Mouse (Mus musculus) MEL (cell line): ENCODE results near the gene Megf9. TPM values are rescaled to one million over a fixed set of nuclear protein-coding genes. Genes with fewer than 3 reads are reported as not detected.
A peak's percentile ranks its signal among the peaks of the same experiment; 100 is the strongest.

Experiments used
- DNase-seq: peaks from one replicate; pipeline ENCODE4 v3.0.0; 2011; ENCODE audit warnings: low read depth, low spot score
- H3K27ac ChIP-seq: 2 replicates; pipeline ENCODE4 v1.5.1; 2012; ENCODE audit warnings: low read depth, mild to moderate bottlenecking, control low read depth, low read length, moderate library complexity; ENCODE audit not compliant: control insufficient read depth
- H3K27me3 ChIP-seq, 2 experiments: fragments of 150-350 bp in 1 of 2; sonication (generic) in 1 of 2; 2 replicates each; pipeline ENCODE4 v1.6.1; 2012; ENCODE audit warnings: low read length in 2 of 2, mild to moderate bottlenecking in 2 of 2, improper control_type of control experiment in 1 of 2, moderate library complexity in 1 of 2; ENCODE audit not compliant: insufficient read depth in 2 of 2, control insufficient read depth in 1 of 2
- H3K36me3 ChIP-seq, 2 experiments: 2 replicates each; pipeline ENCODE4 v1.6.1; 2012 to 2014; ENCODE audit warnings: low read length in 2 of 2, improper control_type of control experiment in 1 of 2, inconsistent platforms in 1 of 2, mild to moderate bottlenecking in 1 of 2; ENCODE audit not compliant: insufficient read depth in 2 of 2, control insufficient read depth in 1 of 2
- H3K4me1 ChIP-seq, 2 experiments: fragments of 150-350 bp in 1 of 2; sonication (generic) in 1 of 2; 2 replicates each; pipeline ENCODE4 v1.6.1; 2012; ENCODE audit warnings: low read length in 2 of 2, improper control_type of control experiment in 1 of 2, mild to moderate bottlenecking in 1 of 2; ENCODE audit not compliant: insufficient read depth in 2 of 2, control insufficient read depth in 1 of 2
- H3K4me3 ChIP-seq, 2 experiments: fragments of 150-350 bp in 1 of 2; sonication (generic) in 1 of 2; 2 replicates each; pipeline ENCODE4 v1.5.1; 2012; ENCODE audit warnings: low read depth in 2 of 2, low read length in 2 of 2, mild to moderate bottlenecking in 2 of 2, moderate library complexity in 2 of 2, control low read depth in 1 of 2, improper control_type of control experiment in 1 of 2; ENCODE audit not compliant: control insufficient read depth in 1 of 2, insufficient read depth in 1 of 2
- H3K79me2 ChIP-seq: 2 replicates; pipeline ENCODE4 v1.6.1; 2012; ENCODE audit warnings: mild to moderate bottlenecking, low read length, moderate library complexity; ENCODE audit not compliant: control insufficient read depth, poor library complexity, insufficient read depth
- H3K9ac ChIP-seq: 2 replicates; pipeline ENCODE4 v1.6.1; 2012; ENCODE audit warnings: low read depth, mild to moderate bottlenecking, control low read depth, low read length, moderate library complexity; ENCODE audit not compliant: control insufficient read depth, poor library complexity, severe bottlenecking
- H3K9me3 ChIP-seq: fragments of 150-350 bp; sonication (generic); replicated peaks from 2 replicates; pipeline ENCODE4 v1.6.1; 2012; ENCODE audit warnings: mild to moderate bottlenecking, low read length, improper control_type of control experiment, moderate library complexity; ENCODE audit not compliant: insufficient read depth
- BHLHE40 ChIP-seq: IDR thresholded peaks from 2 replicates; pipeline ENCODE4 v1.6.1; 2012; ENCODE audit warnings: low read depth, mild to moderate bottlenecking, inconsistent platforms, low read length, improper control_type of control experiment, borderline replicate concordance
- CTCF ChIP-seq, 3 experiments: IDR thresholded peaks in 2 of 3; conservative IDR thresholded peaks in 1 of 3; 2 replicates each; pipeline ENCODE4 v1.5.1; 2011 to 2012; ENCODE audit warnings: low read length in 3 of 3, low read depth in 2 of 3, mild to moderate bottlenecking in 2 of 3, improper control_type of control experiment in 1 of 3, inconsistent platforms in 1 of 3, mixed read lengths in 1 of 3, moderate library complexity in 1 of 3; ENCODE audit not compliant: control insufficient read depth in 1 of 3, insufficient read depth in 1 of 3, poor library complexity in 1 of 3, severe bottlenecking in 1 of 3
- EP300 ChIP-seq, 2 experiments: IDR thresholded peaks; 2 replicates each; pipeline ENCODE4 v1.6.1; 2011; ENCODE audit warnings: improper control_type of control experiment in 2 of 2, low read length in 2 of 2, low read depth in 1 of 2, mild to moderate bottlenecking in 1 of 2
- GATA1 ChIP-seq: IDR thresholded peaks from 2 replicates; pipeline ENCODE4 v1.6.1; 2011; ENCODE audit warnings: low read depth, low read length, improper control_type of control experiment
- KAT2A ChIP-seq: conservative IDR thresholded peaks from 2 replicates; pipeline ENCODE4 v1.6.1; 2012; ENCODE audit warnings: low read depth, low read length, improper control_type of control experiment, inconsistent platforms
- MAFK ChIP-seq: IDR thresholded peaks from 2 replicates; pipeline ENCODE4 v1.6.1; 2011; ENCODE audit warnings: low read depth, mild to moderate bottlenecking, low read length, improper control_type of control experiment, borderline replicate concordance
- MEF2A ChIP-seq: IDR thresholded peaks from 2 replicates; pipeline ENCODE4 v1.6.1; 2014; ENCODE audit warnings: low read depth, mild to moderate bottlenecking, inconsistent platforms, low read length, improper control_type of control experiment; ENCODE audit not compliant: poor library complexity, insufficient replicate concordance, severe bottlenecking; ENCODE audit errors: extremely low read depth
- MYB ChIP-seq: IDR thresholded peaks from 2 replicates; pipeline ENCODE4 v1.6.1; 2011; ENCODE audit warnings: mild to moderate bottlenecking, low read depth, low read length, improper control_type of control experiment
- MYC ChIP-seq: IDR thresholded peaks from 2 replicates; pipeline ENCODE4 v1.6.1; 2011; ENCODE audit warnings: low read depth, mild to moderate bottlenecking, low read length, improper control_type of control experiment, moderate library complexity
- POLR2AphosphoS2 ChIP-seq: IDR thresholded peaks from 2 replicates; pipeline ENCODE4 v1.6.1; 2011; ENCODE audit warnings: low read length, improper control_type of control experiment
- RAD21 ChIP-seq: IDR thresholded peaks from 2 replicates; pipeline ENCODE4 v1.6.1; 2011; ENCODE audit warnings: mild to moderate bottlenecking, low read depth, low read length, improper control_type of control experiment
- SMC3 ChIP-seq: IDR thresholded peaks from 2 replicates; pipeline ENCODE4 v1.6.1; 2011; ENCODE audit warnings: low read depth, low read length, improper control_type of control experiment
- TCF12 ChIP-seq: IDR thresholded peaks from 2 replicates; pipeline ENCODE4 v1.6.1; 2014; ENCODE audit warnings: low read depth, mild to moderate bottlenecking, inconsistent platforms, low read length, improper control_type of control experiment, moderate library complexity
- UBTF ChIP-seq: IDR thresholded peaks from 2 replicates; pipeline ENCODE4 v1.6.1; 2012; ENCODE audit warnings: low read depth, mild to moderate bottlenecking, inconsistent platforms, low read length, improper control_type of control experiment, moderate library complexity, borderline replicate concordance; ENCODE audit not compliant: insufficient read depth
- ZC3H11A ChIP-seq: IDR thresholded peaks from 2 replicates; pipeline ENCODE4 v1.6.1; 2012; ENCODE audit warnings: low read depth, mild to moderate bottlenecking, inconsistent platforms, low read length, improper control_type of control experiment
- ZKSCAN1 ChIP-seq: IDR thresholded peaks from 2 replicates; pipeline ENCODE4 v1.6.1; 2012; ENCODE audit warnings: low read depth, mild to moderate bottlenecking, inconsistent platforms, low read length, improper control_type of control experiment, moderate library complexity
- ZMIZ1 ChIP-seq: IDR thresholded peaks from 2 replicates; pipeline ENCODE4 v1.6.1; 2012; ENCODE audit warnings: low read depth, mild to moderate bottlenecking, inconsistent platforms, low read length, improper control_type of control experiment, moderate library complexity
- polyA plus RNA-seq, 2 experiments: library from polyadenylated mRNA; stranded (reverse) in 1 of 2; unstranded in 1 of 2; fragments of >175 nt in 1 of 2; fragments of >200 nt in 1 of 2; gene quantifications; 2 replicates each; pipeline versions ENCODE4 v1.2.1 to v1.2.4; 2012; ENCODE audit warnings: low replicate concordance in 2 of 2, low read depth in 1 of 2; ENCODE audit not compliant: insufficient read length in 2 of 2, insufficient read depth in 1 of 2, missing spikeins in 1 of 2
- total RNA-seq: library from RNA; depleted of rRNA; stranded (reverse); fragments of 300-350 nt; gene quantifications from 2 replicates; pipeline ENCODE4 v1.2.3, GENCODE M21; 2012

The Megf9 gene
- total and polyA plus RNA-seq, 3 experiments, result 2.1 to 3.2 TPM; not detected in 1

- Histone ChIP-seq H3K4me3 (no peak overlapping the region), H3K27me3 (no peaks in the 10 kb centered on the region), H3K9ac (no peak overlapping the region), H3K9me3 (no peaks in the 10 kb centered on the region), H3K79me2 (no peaks in the 10 kb centered on the region), H3K4me1 (peaks cover 3 to 34% of the 10 kb centered on the region in 2 experiments; a peak in 3 of 4 replicates), H3K36me3 (peaks cover 0 to 31% of the 10 kb centered on the region in 2 experiments; a peak in 2 of 4 replicates), H3K27ac (no peak overlapping the region)
- no peak for DNase-seq
- TF ChIP-seq MEF2A (no peak), GATA1 (0 out of 2 replicates have a peak, but pooled peaks have one; percentile 14), TCF12 (peak; percentile 50; the same call in 1 of the 2 replicates), EP300 (IDR thresholded peaks at IDR 0.05; ENCODE audit: low read depth in 1 of 2, low read length in 2 of 2) (peak in 1 of 2 experiments; percentile 57; a peak in 1 of 4 replicates)
Measured at GRCm38 (mm10) chr4:70528622-70529021, 6.2 kb downstream of the Megf9 start.

- no peak overlapping the region for H3K4me3 ChIP-seq
- no peak for TF ChIP-seq RAD21
- TF ChIP-seq MYC, result no peak
Measured at GRCm38 (mm10) chr4:70523346-70523745, 11.4 kb downstream of the Megf9 start.

GRCm38 (mm10) chr4:70521506-70522292 is 13.1 kb downstream of the Megf9 start:
- Histone ChIP-seq H3K9ac (no peak overlapping the region), H3K4me3 (no peak overlapping the region), H3K27me3 (no peaks in the 10 kb centered on the region), H3K36me3 (no peaks in the 10 kb centered on the region), H3K27ac (no peak overlapping the region), H3K79me2 (no peaks in the 10 kb centered on the region), H3K9me3 (no peaks in the 10 kb centered on the region), H3K4me1 (no peaks in the 10 kb centered on the region)
- no peak for DNase-seq
- TF ChIP-seq MYB, result no peak
- TF ChIP-seq ZC3H11A, result no peak
- TF ChIP-seq ZKSCAN1, result no peak
- TF ChIP-seq KAT2A, result no peak
- no peak for TF ChIP-seq SMC3
- TF ChIP-seq BHLHE40, result no peak
- no peak for TF ChIP-seq CTCF (IDR thresholded peaks at IDR 0.05 in 2 of 3, conservative IDR thresholded peaks at IDR 0.05 in 1 of 3; ENCODE audit: control insufficient read depth in 1 of 3, insufficient read depth in 1 of 3, low read depth in 2 of 3, low read length in 3 of 3, poor library complexity in 1 of 3, severe bottlenecking in 1 of 3)
- TF ChIP-seq MYC, result no peak
- TF ChIP-seq ZMIZ1, result no peak
- no peak for TF ChIP-seq UBTF
- TF ChIP-seq TCF12, result no peak
- no peak for TF ChIP-seq GATA1
- TF ChIP-seq POLR2AphosphoS2, result no peak
- TF ChIP-seq MAFK, result no peak
- TF ChIP-seq MEF2A, result no peak

More at GRCm38 (mm10) chr4:70523346-70523745, 11.4 kb downstream of the Megf9 start:
- H3K9me3 ChIP-seq, result no peaks in the 10 kb centered on the region
- no peaks in the 10 kb centered on the region for H3K27me3 ChIP-seq
- no peak for DNase-seq
- H3K79me2 ChIP-seq, result no peaks in the 10 kb centered on the region
- H3K36me3 ChIP-seq, result peaks cover 0 to 2% of the 10 kb centered on the region in 2 experiments; a peak in 1 of 4 replicates
- no peak overlapping the region for H3K9ac ChIP-seq
- H3K27ac ChIP-seq, result no peak overlapping the region
- H3K4me1 ChIP-seq, result peaks cover 0 to 2% of the 10 kb centered on the region in 2 experiments; a peak in 1 of 4 replicates
